Mouse (Mus musculus): ENCODE results near the gene Ube2r2. TPM values are rescaled to one million over a fixed set of nuclear protein-coding genes. Genes with fewer than 3 reads are reported as not detected.
A peak's percentile ranks its signal among the peaks of the same experiment; 100 is the strongest.

The Ube2r2 gene
- polyA plus RNA-seq, 1 experiment = 167 TPM

DNA sequence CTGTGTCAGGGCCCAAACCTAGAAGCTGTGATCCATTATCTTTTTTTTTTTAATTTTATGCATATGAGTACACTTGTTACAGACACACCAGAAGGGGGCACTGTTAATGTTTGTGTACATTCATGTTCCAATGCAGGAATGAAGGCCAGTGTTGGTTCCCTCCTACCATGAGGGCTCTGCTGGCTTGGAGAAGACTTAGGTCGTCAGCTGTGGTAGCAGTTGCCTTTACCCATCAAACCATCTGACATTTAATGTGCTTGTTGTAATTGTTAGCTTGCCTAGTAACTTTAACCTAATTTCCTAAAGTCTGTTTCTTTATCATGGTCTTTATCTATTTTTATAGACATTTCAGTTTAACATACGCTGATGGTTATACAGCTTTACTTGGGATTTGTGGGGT lies 35.4 kb downstream of the Ube2r2 start:
- DNase-seq (ENCODE audit: extremely low spot score in 1 of 2, low spot score in 1 of 2) = no peak

DNA sequence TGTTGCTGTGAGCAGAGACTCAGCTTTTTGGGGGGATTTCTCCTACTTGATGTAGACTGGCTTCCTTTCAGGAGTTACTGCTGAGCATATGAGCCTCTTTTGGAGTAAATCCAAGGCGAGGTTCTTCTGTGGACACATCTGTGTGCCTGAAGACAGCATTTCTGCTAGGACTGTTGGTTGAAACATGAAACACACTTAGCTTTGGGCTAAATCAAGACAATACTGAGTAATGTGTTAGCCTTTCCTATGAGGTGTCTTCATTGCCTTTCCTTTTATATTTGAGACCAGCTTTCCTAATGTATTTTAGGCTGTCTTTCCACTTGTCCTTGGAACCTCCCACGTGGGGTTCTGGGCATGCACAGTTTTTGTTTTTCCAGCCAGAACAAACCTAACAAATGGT lies 39.1 kb downstream of the Ube2r2 start:
- peak in 1 of 2 experiments; percentile 37 for DNase-seq (ENCODE audit: extremely low spot score in 1 of 2, low spot score in 1 of 2)

DNA sequence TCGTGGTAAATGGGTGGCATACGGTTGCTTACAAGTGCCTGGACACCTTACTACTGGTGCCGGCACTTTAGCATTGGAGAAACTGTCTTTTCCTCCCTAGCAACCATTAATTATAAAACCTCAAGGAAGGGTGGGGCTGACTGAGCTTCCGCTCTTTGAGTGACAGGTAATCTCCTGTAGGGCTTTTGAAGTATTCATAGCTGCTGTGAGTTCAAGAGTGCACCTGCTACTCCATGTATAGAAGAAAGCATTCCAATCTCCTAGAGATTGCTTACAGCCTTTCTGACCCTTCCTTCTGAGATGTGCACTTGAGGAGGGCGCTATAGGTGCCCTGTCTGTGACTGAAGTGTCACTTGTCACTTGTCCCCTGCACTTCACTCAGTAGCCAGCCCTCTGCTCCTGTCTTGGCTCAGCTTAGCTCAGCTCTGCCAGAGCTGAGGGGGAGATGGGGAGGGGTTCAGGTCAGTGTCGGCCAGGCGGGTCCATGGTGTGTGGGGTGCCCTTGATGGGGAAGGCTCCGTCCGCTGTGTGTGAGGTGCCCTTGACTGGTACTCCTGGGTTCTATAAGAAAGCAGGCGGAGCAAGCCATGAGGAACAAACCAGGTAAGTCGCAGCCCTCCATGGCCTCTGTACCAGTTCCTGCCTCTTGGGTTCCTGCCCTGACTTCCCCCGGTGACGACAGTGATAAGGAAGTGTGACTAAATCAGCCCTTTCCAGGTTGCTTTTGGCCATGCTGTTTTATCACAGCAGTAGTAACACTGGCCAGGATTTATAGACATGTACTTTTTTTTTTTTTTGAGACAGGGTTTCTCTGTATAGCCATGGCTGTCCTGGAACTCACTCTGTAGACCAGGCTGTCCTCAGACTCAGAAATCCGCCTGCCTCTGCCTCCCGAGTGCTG lies 44.5 kb downstream of the Ube2r2 start:
- DNase-seq (ENCODE audit: extremely low spot score in 1 of 2, low spot score in 1 of 2) = no peak

DNA sequence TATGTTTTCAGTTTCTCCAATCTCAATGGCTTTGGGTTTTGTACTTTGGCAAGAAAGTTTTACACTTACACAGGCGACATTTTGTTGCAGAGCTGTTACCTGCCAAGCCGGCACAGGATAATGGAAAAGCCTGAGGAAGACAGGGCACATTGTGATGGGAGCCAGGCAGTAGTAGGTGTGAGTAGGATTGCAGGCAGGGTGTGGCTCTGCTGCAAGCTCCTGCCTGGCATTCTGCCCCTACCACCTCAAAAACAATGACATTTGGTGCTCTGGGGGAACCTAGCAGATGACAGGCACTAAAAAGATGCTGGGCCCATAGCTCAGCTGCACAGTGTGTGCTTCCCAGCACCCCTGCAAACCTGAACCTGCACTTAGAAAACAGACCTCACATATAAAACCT lies 54.3 kb downstream of the Ube2r2 start:
- peak in 1 of 2 experiments; percentile 44 for DNase-seq (ENCODE audit: extremely low spot score in 1 of 2, low spot score in 1 of 2)

DNA sequence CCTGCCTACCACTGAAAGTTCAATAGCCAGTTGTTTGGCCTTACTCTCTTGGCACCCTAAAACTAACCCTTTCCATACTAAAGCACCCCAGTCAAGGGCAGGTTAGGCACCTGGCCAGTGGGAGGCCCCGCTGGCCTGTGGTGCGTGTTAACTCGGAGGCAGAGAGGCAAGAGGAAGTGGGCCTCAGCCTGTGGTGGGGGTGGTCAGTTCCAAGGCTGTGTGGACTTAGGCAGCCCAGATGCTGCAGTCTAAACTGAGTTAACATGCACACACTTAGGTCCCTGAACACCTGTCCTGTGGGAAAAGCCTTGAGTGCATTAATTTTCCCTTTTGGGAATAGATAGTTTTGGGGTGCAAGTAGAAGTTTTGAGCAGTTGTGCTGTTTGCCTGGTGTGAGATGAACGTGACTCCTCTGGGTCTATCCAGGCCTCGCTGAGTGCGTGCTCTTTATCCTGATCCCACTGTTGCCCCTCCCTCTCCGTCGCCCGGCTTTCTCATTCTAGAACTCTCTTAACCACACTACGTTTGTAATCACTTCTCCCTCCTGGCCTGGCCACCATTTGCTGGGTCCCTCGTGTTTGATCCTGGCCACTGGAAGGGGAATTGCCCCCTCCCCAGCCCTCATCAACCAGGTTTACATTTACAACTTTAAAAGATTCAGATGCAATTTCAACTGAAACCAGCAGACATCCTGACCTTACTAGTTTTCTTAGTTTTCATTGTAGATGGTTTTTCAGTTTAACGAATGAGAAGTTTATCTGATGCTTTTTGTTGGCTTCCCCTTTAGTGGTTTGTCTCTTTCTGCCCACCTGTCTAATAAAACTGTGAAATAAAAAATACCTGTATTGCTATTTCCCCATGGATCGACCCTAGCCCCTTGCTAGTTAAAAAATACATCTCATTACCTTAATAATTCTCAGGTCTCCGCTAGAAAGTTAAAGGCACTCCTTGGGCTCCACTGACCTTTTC lies 57.3 kb downstream of the Ube2r2 start:
- no peak for DNase-seq (ENCODE audit: extremely low spot score in 1 of 2, low spot score in 1 of 2)

DNA sequence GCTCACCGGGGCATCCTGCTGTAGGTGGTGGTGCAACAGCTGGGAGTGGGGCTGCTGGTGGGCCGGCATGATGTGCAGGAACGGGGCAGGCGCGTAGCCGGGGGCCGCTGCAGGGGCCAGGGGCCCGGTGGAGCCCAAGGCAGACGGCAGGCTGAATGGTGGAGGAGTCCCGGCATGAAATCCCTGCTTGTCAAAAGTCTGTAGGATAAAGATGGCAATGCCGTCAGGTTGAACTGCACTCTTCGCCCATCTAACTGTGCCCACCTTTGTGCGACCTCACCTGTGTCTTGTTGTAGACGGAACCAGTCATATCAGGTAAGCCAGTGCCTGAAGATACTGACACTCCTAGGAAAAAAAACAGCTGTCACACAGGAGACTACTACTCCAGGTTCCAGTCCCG lies 59.8 kb downstream of the Ube2r2 start:
- no peak for DNase-seq (ENCODE audit: extremely low spot score in 1 of 2, low spot score in 1 of 2)

DNA sequence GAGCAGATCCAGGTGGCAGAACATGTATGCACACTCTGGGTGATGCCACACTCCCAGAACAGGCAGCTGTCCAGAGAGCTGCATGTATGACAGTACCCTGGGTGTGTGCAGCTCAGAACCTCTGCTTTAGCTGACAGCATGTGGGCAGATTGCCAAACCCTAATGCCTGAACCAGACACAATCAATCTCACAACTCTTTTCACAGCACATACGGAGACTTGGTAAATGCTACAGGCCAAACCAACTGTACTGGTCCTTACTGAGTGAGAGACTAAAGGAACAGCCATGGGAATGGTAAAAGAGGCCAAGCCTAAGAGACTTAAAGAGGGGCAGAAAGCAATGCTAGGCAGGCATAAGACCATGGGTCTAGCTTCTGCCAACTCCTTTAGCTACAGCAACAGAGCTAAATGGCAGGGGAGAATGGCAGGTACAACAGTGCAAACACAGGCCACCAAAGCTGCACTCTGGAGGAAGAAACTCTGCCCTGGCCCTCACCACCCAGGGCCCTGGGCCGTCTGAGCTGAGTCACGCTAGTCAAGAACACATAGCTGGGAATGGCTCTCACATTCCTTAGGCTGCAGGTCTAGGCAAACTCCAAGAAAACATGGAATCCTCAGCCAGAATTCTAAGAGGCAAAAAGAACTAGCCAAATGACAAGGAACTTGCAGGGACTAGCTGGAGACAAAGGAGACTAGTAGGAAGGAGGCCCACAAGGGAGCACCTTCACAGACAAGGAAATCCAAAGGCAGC lies 61.5 kb downstream of the Ube2r2 start:
- DNase-seq (ENCODE audit: extremely low spot score in 1 of 2, low spot score in 1 of 2) = no peak

DNA sequence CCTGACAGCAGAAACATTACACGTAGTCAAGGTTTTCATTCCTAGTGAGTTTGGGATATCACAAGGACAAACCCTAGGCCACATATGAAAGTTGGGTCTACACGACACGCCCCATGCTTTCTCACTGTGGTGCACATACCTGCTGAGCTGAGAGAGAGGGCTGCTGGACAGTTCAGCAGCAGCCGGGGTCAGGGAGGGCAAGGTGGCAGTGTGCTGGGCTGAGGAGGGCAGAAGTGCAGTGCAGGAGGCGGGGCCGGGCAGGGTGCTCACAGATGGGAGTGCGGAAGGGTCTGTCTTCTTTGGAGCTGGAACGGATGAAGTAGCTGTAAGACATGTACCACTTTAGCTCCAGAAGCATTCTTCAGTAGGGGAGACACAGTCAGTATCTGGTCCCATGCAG lies 66.6 kb downstream of the Ube2r2 start:
- DNase-seq (ENCODE audit: extremely low spot score in 1 of 2, low spot score in 1 of 2) = no peak

DNA sequence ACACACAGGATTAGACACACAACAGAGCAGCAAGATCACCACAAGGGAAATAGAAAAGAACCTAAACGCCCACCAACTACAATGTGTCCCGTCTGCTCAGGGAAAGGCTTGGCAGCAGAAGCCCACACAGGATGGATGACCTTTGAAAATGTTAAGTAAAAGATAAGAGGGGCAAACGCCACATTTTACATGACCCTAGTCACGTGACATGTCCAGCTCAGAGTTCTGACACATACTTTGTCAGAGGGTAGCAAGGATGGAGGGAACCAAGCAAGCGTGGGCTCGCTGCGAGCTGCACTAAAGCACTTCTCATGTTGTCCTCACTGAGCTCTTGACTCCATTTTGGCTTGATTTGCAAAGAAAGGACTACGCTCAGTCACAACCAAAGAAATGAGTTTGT lies 70.2 kb downstream of the Ube2r2 start:
- no peak for DNase-seq (ENCODE audit: extremely low spot score in 1 of 2, low spot score in 1 of 2)

DNA sequence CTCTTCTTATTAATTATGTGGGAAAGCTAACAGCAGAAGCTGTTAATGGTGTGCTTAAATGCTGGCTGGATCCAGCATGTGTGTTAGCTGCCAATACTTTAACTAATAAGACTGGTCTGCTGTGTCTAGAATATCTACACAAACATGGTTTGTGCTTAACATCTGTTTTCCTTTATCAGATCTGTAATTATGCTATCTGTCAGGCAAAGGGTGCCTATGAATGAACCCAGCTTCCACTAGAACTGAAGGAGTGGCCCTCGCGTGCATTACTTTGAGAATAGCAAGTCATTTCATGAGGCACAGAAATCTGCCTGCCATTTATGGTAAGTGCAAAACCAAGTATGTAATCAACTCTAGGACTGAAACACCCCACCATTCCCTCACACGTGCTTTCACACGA lies 72.5 kb downstream of the Ube2r2 start:
- DNase-seq (ENCODE audit: extremely low spot score in 1 of 2, low spot score in 1 of 2) = no peak

DNA sequence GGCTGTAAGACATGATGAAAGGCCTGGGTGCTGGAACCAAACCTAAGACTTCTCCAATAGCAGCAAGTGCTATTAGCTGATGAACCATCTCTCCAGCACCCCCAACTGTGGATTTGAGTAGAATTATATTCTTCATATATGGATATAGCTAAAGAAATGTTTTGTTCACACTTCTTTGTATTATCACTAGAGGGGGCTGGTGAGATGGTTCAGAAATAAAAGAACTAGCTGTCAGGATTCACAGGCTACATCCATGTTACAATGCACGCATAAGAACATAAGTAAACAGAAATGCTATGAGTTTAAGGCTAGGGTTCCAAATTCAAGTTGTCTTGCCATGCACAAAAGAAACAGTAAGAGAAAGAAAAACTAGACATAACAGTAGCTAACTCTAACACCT lies 89.9 kb downstream of the Ube2r2 start:
- peak in 1 of 2 experiments; percentile 38 for DNase-seq (ENCODE audit: extremely low spot score in 1 of 2, low spot score in 1 of 2)

DNA sequence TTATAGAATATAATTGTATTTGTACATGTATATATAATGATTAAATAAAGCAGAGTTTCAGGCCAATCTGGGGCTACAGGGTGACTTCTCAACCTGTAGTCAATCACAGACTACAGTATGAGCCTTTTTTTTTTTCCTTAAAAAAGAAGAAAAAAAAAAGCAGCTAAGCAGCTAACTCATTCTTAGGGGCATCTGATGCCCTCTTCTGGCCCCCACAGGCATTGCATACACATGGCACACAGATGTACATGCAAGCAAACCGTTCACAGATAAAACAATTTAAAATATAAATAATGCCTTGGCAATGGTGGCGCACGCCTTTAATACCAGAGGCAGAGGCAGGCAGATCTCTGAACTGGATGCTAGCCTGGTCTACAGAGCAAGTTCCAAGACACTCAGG lies 90.8 kb downstream of the Ube2r2 start:
- peak; percentile 11 to 69 for DNase-seq (ENCODE audit: extremely low spot score in 1 of 2, low spot score in 1 of 2)

DNA sequence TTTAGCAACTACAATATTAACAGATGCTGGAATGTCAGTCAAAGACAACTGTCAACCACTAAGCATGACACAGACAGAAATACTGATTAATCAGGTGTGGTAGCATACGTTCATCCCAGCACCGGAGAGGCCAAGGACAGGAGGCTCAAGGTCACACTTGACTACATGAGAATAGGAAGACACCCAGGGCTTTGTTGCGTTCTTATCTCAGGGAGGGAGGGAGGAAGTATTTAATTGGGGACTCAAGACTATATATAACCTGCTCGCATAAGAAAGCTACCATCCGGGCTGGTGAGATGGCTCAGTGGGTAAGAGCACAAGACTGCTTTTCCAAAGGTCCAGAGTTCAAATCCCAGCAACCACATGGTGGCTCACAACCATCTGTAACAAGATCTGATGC lies 100.1 kb downstream of the Ube2r2 start:
- DNase-seq (ENCODE audit: extremely low spot score in 1 of 2, low spot score in 1 of 2) = no peak

DNA sequence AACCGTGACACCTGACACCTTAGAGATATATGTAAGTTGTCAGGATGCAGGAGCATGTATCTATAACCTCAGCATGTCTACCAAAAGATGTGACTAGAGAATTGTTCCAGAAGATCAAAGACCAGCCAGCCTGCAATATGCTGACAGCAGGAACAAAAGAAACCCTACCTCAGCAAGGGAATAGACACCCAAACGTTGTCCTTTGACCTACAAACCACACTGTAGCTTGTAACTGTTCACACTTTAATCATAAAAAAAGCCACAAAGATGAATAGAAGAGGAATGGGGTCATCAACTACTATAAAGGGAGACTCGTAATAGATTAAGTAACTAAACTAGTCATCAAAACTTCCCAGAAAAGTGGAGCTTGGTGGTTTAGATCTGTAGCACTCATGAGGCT lies 105.4 kb downstream of the Ube2r2 start:
- no peak for DNase-seq (ENCODE audit: extremely low spot score in 1 of 2, low spot score in 1 of 2)

Other genes with a start within 250 kb of the Ube2r2 start
- not detected in 2 replicates for gene Spink4, start 215.7 kb upstream of the Ube2r2 start, polyA plus RNA-seq (2012; rRNA removed)
- gene Bag1, start 187.4 kb upstream of the Ube2r2 start, polyA plus RNA-seq (2012; rRNA removed) = 165 and 177 TPM in 2 replicates
- gene Chmp5, start 187.3 kb upstream of the Ube2r2 start, polyA plus RNA-seq (2012; rRNA removed) = 110 and 116 TPM in 2 replicates
- 89.1 and 103 TPM in 2 replicates for gene Nfx1, start 164.8 kb upstream of the Ube2r2 start, polyA plus RNA-seq (2012; rRNA removed)
- 0.04 TPM in 1 of 2 replicates, not detected in the other for gene Aqp7, start 87.6 kb upstream of the Ube2r2 start, polyA plus RNA-seq (2012; rRNA removed)
- gene Aqp3, start 37.6 kb upstream of the Ube2r2 start, polyA plus RNA-seq (2012; rRNA removed) = 0.26 and 1.1 TPM in 2 replicates
- gene Nol6, start 11.3 kb upstream of the Ube2r2 start, polyA plus RNA-seq (2012; rRNA removed) = 64.1 and 67.0 TPM in 2 replicates
- gene Ubap2, start 139.4 kb downstream of the Ube2r2 start, polyA plus RNA-seq (2012; rRNA removed) = 28.4 and 32.3 TPM in 2 replicates
- 33.5 and 35.4 TPM in 2 replicates for gene Dcaf12, start 179.1 kb downstream of the Ube2r2 start, polyA plus RNA-seq (2012; rRNA removed)
- gene Ubap1, start 213.3 kb downstream of the Ube2r2 start, polyA plus RNA-seq (2012; rRNA removed) = 46.7 and 54.4 TPM in 2 replicates

All from frontal cortex, adult 2 months (tissue).